Mouse (Mus musculus): Measurements from ENCODE around the gene Ncs1. TPM values are rescaled to one million over a fixed set of nuclear protein-coding genes. Genes with fewer than 3 reads are reported as not detected.

Gene Ncs1
- polyA plus RNA-seq, 1 experiment from 2014 or later = 8.5 TPM

DNA sequence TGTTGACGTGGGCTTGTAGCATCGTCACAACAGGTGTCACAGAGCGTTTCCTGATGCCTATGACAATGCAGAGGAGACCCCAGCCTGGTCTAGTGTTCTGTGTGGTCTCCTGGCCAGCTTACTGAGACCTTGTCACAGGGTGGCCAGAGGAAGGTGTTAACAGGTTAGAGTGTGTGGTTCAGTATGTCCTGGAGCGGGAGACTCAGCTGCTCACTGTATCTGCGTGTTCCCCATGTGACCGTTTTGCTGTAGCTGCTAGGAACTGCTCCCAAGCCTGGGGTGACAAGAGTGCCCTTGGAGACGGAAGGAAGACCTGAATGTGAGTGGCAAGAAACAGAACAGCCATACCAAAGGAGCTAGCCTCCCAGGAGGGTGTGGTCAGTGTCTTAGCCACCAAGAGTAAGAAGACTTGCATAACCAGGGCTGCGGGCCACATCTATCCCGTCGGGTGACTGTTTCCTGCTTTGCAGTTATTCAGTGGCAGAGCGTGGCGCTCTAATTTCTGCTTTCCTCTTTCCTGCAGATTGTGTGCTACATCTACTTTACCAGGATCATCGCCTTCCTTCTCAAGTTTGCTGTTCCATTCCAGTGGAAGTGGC lies 37.0 kb upstream of the Ncs1 start:
- no peak overlapping the region for H3K4me3 ChIP-seq (ENCODE audit: low read depth, low read length)
- H3K9me3 ChIP-seq (ENCODE audit: control insufficient read depth, low read length) = no peaks in the 10 kb centered on the region
- WGBS = 88% methylated on average over 13 of the region's 13 CpGs
- no peak overlapping the region for H3K27ac ChIP-seq (ENCODE audit: low read depth, low read length)
- H3K4me2 ChIP-seq = no peak overlapping the region
- peaks cover 5% of the 10 kb centered on the region; the same call in 1 of the 2 replicates for H3K36me3 ChIP-seq (ENCODE audit: control insufficient read depth, insufficient read depth, low read length)
- no peaks in the 10 kb centered on the region for H3K4me1 ChIP-seq (replicated peaks; ENCODE audit: control insufficient read depth, insufficient read depth, low read length)
- DNase-seq (ENCODE audit: low spot score) = no peak
- no peak for ATAC-seq (replicated peaks; ENCODE audit: low FRiP score)
- no peaks in the 10 kb centered on the region for H3K27me3 ChIP-seq (replicated peaks; ENCODE audit: control insufficient read depth, insufficient read depth, low read length)
- H3K9ac ChIP-seq (ENCODE audit: low read depth, low read length) = no peak overlapping the region

DNA sequence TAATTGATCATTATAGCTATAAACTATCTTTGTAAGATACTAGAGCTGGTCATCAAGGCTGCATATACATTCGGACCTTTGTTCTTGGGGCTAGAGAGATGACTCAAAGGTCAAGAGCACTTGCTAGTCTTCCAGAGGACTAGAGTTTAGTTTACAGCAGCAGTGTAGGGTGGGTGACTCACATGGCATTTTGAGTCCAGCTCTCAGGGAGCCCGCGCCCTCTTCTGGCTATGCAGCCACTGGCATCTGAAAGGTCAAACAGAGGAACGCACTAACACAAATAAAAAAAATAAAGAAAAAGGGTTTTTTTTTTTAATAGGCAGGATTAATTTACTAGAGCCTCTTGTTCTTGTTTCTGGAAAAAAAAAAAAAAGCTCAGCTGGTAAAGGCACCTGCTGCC lies 36.1 kb upstream of the Ncs1 start:
- Histone ChIP-seq H3K27me3 (replicated peaks; ENCODE audit: control insufficient read depth, insufficient read depth, low read length) (no peaks in the 10 kb centered on the region), H3K36me3 (ENCODE audit: control insufficient read depth, insufficient read depth, low read length) (peaks cover 5% of the 10 kb centered on the region; the same call in 1 of the 2 replicates), H3K4me2 (no peak overlapping the region), H3K9me3 (ENCODE audit: control insufficient read depth, low read length) (no peaks in the 10 kb centered on the region), H3K4me1 (replicated peaks; ENCODE audit: control insufficient read depth, insufficient read depth, low read length) (no peaks in the 10 kb centered on the region), H3K9ac (ENCODE audit: low read depth, low read length) (no peak overlapping the region), H3K27ac (ENCODE audit: low read depth, low read length) (no peak overlapping the region), H3K4me3 (ENCODE audit: low read depth, low read length) (no peak overlapping the region)
- DNase-seq (ENCODE audit: low spot score) (no peak), ATAC-seq (replicated peaks; ENCODE audit: low FRiP score) (no peak)
- WGBS = 89% methylated on average over 4 of the region's 4 CpGs

DNA sequence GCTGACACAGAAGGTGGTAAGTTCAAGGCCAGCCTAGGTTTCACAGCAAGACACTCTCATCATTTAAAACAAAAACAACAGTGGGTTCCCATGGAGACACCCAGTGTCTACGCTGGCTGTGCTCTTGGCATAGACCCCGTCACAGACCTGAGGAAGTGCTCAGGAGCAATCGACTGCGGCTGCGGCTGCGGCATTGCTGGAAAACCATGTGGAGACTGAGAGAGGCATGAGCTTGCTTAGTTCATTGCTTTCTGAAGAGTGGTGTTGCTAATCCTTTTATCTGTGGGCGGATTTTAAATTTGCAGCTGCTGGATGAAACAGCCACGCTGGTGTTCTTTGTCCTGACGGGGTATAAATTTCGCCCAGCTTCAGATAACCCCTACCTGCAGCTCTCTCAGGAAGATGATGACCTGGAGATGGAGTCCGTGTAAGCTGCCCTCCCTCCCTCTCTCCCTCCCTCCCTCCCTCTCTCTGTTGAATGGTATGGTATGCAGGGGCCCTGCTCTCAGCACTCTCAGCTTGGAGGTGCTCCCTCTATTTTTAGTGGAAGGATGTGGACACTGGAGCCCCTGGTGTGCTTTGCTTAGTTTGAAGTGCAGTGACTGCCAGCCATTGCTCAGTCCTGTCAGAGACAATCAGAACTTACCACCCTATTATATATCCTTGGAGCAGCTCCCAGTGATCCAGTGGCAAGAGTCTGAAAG lies 35.3 kb upstream of the Ncs1 start:
- H3K4me3 ChIP-seq (ENCODE audit: low read depth, low read length) = no peak overlapping the region
- no peak overlapping the region for H3K27ac ChIP-seq (ENCODE audit: low read depth, low read length)
- H3K27me3 ChIP-seq (replicated peaks; ENCODE audit: control insufficient read depth, insufficient read depth, low read length) = no peaks in the 10 kb centered on the region
- H3K9me3 ChIP-seq (ENCODE audit: control insufficient read depth, low read length) = no peaks in the 10 kb centered on the region
- H3K36me3 ChIP-seq (ENCODE audit: control insufficient read depth, insufficient read depth, low read length) = peaks cover 8% of the 10 kb centered on the region
- 78% methylated on average over 11 of the region's 11 CpGs for WGBS
- no peaks in the 10 kb centered on the region for H3K4me1 ChIP-seq (replicated peaks; ENCODE audit: control insufficient read depth, insufficient read depth, low read length)
- no peak for DNase-seq (ENCODE audit: low spot score)
- no peak for ATAC-seq (replicated peaks; ENCODE audit: low FRiP score)
- H3K9ac ChIP-seq (ENCODE audit: low read depth, low read length) = no peak overlapping the region
- no peak overlapping the region for H3K4me2 ChIP-seq

DNA sequence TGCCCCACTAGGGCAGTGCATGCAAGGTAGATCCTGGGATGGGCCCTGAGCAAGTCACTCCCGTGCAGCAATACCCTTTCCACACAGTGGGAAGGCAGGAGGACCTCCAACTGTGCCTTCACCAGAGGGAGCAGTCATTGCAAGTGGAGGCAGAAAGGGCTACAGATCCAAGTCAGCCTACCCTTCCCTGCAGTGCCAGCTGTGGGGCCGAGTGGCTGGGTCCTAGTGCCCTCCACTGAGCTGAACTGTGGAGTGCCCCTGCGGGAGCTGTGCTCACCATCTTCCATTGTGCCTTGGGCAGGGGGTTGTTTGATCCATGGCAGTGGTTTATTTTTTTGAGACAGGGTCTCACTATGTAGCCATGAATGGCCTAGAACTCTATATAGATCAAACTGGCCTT lies 34.4 kb upstream of the Ncs1 start:
- Histone ChIP-seq H3K4me2 (no peak overlapping the region), H3K9ac (ENCODE audit: low read depth, low read length) (no peak overlapping the region), H3K27ac (ENCODE audit: low read depth, low read length) (no peak overlapping the region), H3K9me3 (ENCODE audit: control insufficient read depth, low read length) (no peaks in the 10 kb centered on the region), H3K36me3 (ENCODE audit: control insufficient read depth, insufficient read depth, low read length) (peaks cover 8% of the 10 kb centered on the region), H3K4me1 (replicated peaks; ENCODE audit: control insufficient read depth, insufficient read depth, low read length) (no peaks in the 10 kb centered on the region), H3K27me3 (replicated peaks; ENCODE audit: control insufficient read depth, insufficient read depth, low read length) (no peaks in the 10 kb centered on the region), H3K4me3 (ENCODE audit: low read depth, low read length) (no peak overlapping the region)
- DNase-seq (ENCODE audit: low spot score) (no peak), ATAC-seq (replicated peaks; ENCODE audit: low FRiP score) (no peak)
- WGBS = 70% methylated on average over 3 of the region's 3 CpGs

DNA sequence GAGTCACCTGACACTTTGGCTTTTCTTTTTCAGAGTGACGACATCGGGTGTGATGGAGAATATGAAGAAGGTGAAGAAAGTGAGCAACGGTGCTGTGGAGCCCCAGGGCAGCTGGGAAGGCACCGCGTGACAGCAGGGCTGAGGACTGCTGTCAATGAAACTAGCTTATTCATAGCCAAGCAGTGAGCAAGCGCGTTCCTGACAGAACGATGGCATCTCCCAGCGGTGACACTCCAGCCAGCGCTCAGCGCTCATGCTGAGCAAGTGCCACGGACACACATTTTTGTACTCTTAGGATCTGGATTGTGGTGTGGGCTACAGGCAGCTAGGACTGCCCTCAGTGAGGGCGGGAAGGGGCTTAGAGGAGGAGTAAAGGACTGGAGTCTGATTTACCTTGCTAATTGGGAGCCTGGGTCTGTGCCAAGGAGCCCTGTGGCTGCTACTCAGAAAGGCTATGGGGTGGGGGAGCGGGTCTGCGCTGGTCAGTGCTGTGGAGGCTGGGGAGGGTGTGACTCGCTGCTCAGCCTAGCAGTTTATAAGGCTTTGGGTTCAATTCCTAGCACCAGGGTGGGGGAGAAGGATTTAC lies 31.3 kb upstream of the Ncs1 start:
- Histone ChIP-seq H3K4me2 (no peak overlapping the region), H3K4me3 (ENCODE audit: low read depth, low read length) (no peak overlapping the region), H3K9ac (ENCODE audit: low read depth, low read length) (no peak overlapping the region), H3K4me1 (replicated peaks; ENCODE audit: control insufficient read depth, insufficient read depth, low read length) (no peaks in the 10 kb centered on the region), H3K9me3 (ENCODE audit: control insufficient read depth, low read length) (no peaks in the 10 kb centered on the region), H3K36me3 (ENCODE audit: control insufficient read depth, insufficient read depth, low read length) (peaks cover 8% of the 10 kb centered on the region), H3K27ac (ENCODE audit: low read depth, low read length) (no peak overlapping the region), H3K27me3 (replicated peaks; ENCODE audit: control insufficient read depth, insufficient read depth, low read length) (no peaks in the 10 kb centered on the region)
- no peak for DNase-seq (ENCODE audit: low spot score)
- ATAC-seq (replicated peaks; ENCODE audit: low FRiP score) = no peak
- WGBS = 89% methylated on average over 16 of the region's 16 CpGs

DNA sequence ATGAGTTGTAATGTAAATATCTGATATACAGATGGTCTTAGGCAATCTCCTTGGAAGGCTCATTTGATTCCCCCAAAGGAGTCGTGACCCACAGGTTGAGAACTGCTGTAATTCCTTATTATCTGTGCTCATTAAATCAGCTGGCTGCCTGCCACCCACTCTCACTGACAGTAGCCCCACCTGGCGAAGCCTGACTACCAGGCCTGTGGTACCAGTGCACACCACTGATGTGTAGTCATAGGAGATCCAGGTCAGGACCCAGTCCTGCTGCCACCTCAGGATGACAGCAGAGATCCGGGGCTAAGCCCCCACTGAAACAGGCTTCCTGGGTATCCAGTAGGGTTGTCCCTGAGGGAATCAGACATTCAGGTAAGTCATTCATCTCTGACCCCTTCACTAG lies 27.0 kb upstream of the Ncs1 start:
- Histone ChIP-seq H3K36me3 (ENCODE audit: control insufficient read depth, insufficient read depth, low read length) (peaks cover 4% of the 10 kb centered on the region; the same call in 1 of the 2 replicates), H3K4me3 (ENCODE audit: low read depth, low read length) (no peak overlapping the region), H3K4me1 (replicated peaks; ENCODE audit: control insufficient read depth, insufficient read depth, low read length) (no peaks in the 10 kb centered on the region), H3K9me3 (ENCODE audit: control insufficient read depth, low read length) (no peaks in the 10 kb centered on the region), H3K27ac (ENCODE audit: low read depth, low read length) (no peak overlapping the region), H3K27me3 (replicated peaks; ENCODE audit: control insufficient read depth, insufficient read depth, low read length) (no peaks in the 10 kb centered on the region), H3K4me2 (no peak overlapping the region), H3K9ac (ENCODE audit: low read depth, low read length) (no peak overlapping the region)
- no peak for DNase-seq (ENCODE audit: low spot score)
- no peak for ATAC-seq (replicated peaks; ENCODE audit: low FRiP score)
- 81% methylated on average over 3 of the region's 3 CpGs for WGBS

DNA sequence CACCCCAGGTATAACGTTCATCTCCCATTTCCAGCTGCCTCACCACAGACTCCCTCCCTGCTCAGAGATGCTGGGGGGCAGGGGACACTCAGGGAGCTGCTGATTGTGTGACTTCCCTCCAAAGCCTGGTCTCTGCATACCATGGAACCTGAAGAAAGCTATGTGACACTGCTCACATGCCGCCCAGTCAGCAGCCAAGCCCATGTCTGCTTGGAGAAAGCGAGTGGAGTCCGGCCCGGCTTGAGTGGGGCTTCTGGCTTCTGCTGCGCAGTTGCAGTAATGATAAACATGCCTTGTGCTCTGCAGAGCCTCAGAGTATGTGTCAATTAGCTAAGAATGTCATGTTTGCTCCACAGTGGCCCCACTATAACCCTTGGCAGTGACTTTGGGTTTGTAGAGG lies 26.2 kb upstream of the Ncs1 start:
- Histone ChIP-seq H3K27ac (ENCODE audit: low read depth, low read length) (no peak overlapping the region), H3K9me3 (ENCODE audit: control insufficient read depth, low read length) (no peaks in the 10 kb centered on the region), H3K9ac (ENCODE audit: low read depth, low read length) (no peak overlapping the region), H3K4me1 (replicated peaks; ENCODE audit: control insufficient read depth, insufficient read depth, low read length) (no peaks in the 10 kb centered on the region), H3K4me3 (ENCODE audit: low read depth, low read length) (no peak overlapping the region), H3K36me3 (ENCODE audit: control insufficient read depth, insufficient read depth, low read length) (peaks cover 4% of the 10 kb centered on the region; the same call in 1 of the 2 replicates), H3K4me2 (no peak overlapping the region), H3K27me3 (replicated peaks; ENCODE audit: control insufficient read depth, insufficient read depth, low read length) (no peaks in the 10 kb centered on the region)
- DNase-seq (ENCODE audit: low spot score) = no peak
- ATAC-seq (replicated peaks; ENCODE audit: low FRiP score) = no peak
- 79% methylated on average over 6 of the region's 6 CpGs for WGBS

DNA sequence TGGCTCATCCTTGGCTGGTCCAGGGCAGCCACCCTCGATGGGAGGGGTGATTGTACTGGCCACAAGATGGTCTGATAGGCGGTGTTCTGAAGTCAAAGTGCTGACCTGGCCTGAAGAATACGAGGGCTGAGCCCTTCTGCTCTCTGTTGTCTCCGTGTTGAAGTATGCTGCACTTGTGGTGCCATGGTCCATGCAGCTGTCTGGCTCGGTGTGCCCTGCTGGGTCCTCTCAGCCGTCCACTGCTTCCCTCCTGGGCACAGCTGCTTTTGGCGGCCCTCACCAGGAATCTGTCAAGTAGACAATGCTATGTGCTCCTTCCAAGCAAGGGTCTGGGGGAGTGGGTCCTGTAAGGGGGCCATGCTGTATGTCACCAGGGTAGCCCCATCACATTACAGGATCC lies 24.8 kb upstream of the Ncs1 start:
- Histone ChIP-seq H3K9ac (ENCODE audit: low read depth, low read length) (no peak overlapping the region), H3K4me3 (ENCODE audit: low read depth, low read length) (no peak overlapping the region), H3K36me3 (ENCODE audit: control insufficient read depth, insufficient read depth, low read length) (no peaks in the 10 kb centered on the region), H3K4me2 (no peak overlapping the region), H3K4me1 (replicated peaks; ENCODE audit: control insufficient read depth, insufficient read depth, low read length) (no peaks in the 10 kb centered on the region), H3K27ac (ENCODE audit: low read depth, low read length) (no peak overlapping the region), H3K9me3 (ENCODE audit: control insufficient read depth, low read length) (no peaks in the 10 kb centered on the region), H3K27me3 (replicated peaks; ENCODE audit: control insufficient read depth, insufficient read depth, low read length) (no peaks in the 10 kb centered on the region; the same call in 1 of the 2 replicates)
- DNase-seq (ENCODE audit: low spot score) = no peak
- ATAC-seq (replicated peaks; ENCODE audit: low FRiP score) = no peak
- 63% methylated on average over 7 of the region's 7 CpGs for WGBS

DNA sequence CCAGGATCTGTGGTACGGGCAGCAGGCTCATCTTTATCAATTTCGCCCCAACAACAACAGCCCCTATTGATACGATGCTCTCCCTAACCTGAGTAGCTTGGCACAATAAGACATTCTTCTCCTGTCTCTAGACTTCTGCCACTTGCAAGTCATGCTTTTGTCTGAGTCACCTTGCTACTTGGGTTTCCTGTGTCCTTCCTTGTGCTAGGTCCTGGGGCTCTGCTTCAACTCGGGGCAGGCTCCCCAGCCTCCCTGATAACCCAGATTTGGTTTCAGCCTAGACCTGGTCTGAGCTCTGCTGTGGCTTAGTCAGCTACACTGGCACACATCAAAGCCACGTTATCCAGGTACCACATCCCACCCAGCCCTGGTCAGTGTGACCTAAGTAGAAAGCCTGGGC lies 24.0 kb upstream of the Ncs1 start:
- H3K4me3 ChIP-seq (ENCODE audit: low read depth, low read length) = no peak overlapping the region
- H3K4me1 ChIP-seq (replicated peaks; ENCODE audit: control insufficient read depth, insufficient read depth, low read length) = no peaks in the 10 kb centered on the region
- H3K27ac ChIP-seq (ENCODE audit: low read depth, low read length) = no peak overlapping the region
- DNase-seq (ENCODE audit: low spot score) (no peak), ATAC-seq (replicated peaks; ENCODE audit: low FRiP score) (no peak)
- H3K9ac ChIP-seq (ENCODE audit: low read depth, low read length) = no peak overlapping the region
- H3K27me3 ChIP-seq (replicated peaks; ENCODE audit: control insufficient read depth, insufficient read depth, low read length) = no peaks in the 10 kb centered on the region; the same call in 1 of the 2 replicates
- H3K9me3 ChIP-seq (ENCODE audit: control insufficient read depth, low read length) = peaks cover 6% of the 10 kb centered on the region; the same call in 1 of the 2 replicates
- 67% methylated on average over 5 of the region's 5 CpGs for WGBS
- no peak overlapping the region for H3K4me2 ChIP-seq
- H3K36me3 ChIP-seq (ENCODE audit: control insufficient read depth, insufficient read depth, low read length) = no peaks in the 10 kb centered on the region
